In genomic region chr11:4236546-4237067, GRCm38 (mm10) we compare ENCODE assay signal across 12 mouse cellular contexts. TPM values are rescaled to one million over a fixed set of nuclear protein-coding genes. Genes with fewer than 3 reads are reported as not detected.
DNase-seq lines count a peak whose midpoint lies in the region; ATAC-seq and TF ChIP-seq lines count a peak whose summit lies in the region.
"Had no signal": no experiment of that assay in that cellular context is flagged by ENCODE, and none has a peak within 500 bp of the region (broad histone marks: within the 10 kb centered on the region; RNA-seq: fewer than 3 reads in every experiment).

No protein-coding gene starts in this region.

- 0 out of 2 replicates have a peak overlapping the region, but pooled peaks have one; percentile 14 for H3K27ac ChIP-seq in small intestine, adult 2 months (ENCODE audit: insufficient read depth, low read depth, low read length)
- H3K27ac ChIP-seq in intestine, postnatal 0 days (ENCODE audit: low read depth, low read length): no peak overlapping the region
- H3K27ac ChIP-seq: forebrain, embryonic 13.5 days; hindbrain, postnatal 0 days; stomach, postnatal 0 days had no signal

- peak; percentile 12 to 14 for DNase-seq in heart, adult 18-20 months
- no peak for DNase-seq in heart, postnatal 4 days
- DNase-seq in induced T-regulatory cell, adult 2 months (ENCODE audit: low read depth): peak; percentile 77
- no peak for DNase-seq in adrenal gland, postnatal 10 days
- no peak for DNase-seq in T-cell, adult 2 months (ENCODE audit: low spot score)
- DNase-seq: lung, postnatal 10 days had no signal

- ATAC-seq in intestine, postnatal 0 days: no peak
- ATAC-seq: forebrain, embryonic 13.5 days; hindbrain, postnatal 0 days had no signal

- no peaks in the 10 kb centered on the region for H3K9me3 ChIP-seq in E14TG2a.4 (ENCODE audit: low read length)
- no peaks in the 10 kb centered on the region for H3K9me3 ChIP-seq in intestine, postnatal 0 days (ENCODE audit: control insufficient read depth)
- H3K9me3 ChIP-seq: forebrain, embryonic 13.5 days had no signal

- no peaks in the 10 kb centered on the region for H3K36me3 ChIP-seq in E14TG2a.4 (ENCODE audit: insufficient read depth, low read length)
- H3K36me3 ChIP-seq in small intestine, adult 2 months (ENCODE audit: control insufficient read depth, insufficient read depth, low read length): no peaks in the 10 kb centered on the region
- no peaks in the 10 kb centered on the region for H3K36me3 ChIP-seq in intestine, postnatal 0 days (ENCODE audit: control insufficient read depth, insufficient read depth)

- no peak overlapping the region for H3K4me2 ChIP-seq in intestine, postnatal 0 days (replicated peaks; ENCODE audit: low read depth)
- H3K4me2 ChIP-seq: forebrain, embryonic 13.5 days had no signal

- peaks cover 76% of the 10 kb centered on the region for H3K4me1 ChIP-seq in E14TG2a.4 (replicated peaks; ENCODE audit: low read depth, low read length)
- peaks cover 6% of the 10 kb centered on the region for H3K4me1 ChIP-seq in small intestine, adult 2 months (ENCODE audit: control insufficient read depth, insufficient read depth, insufficient read length, low read length)
- H3K4me1 ChIP-seq in intestine, postnatal 0 days (replicated peaks; ENCODE audit: control insufficient read depth, insufficient read depth, low read length): no peaks in the 10 kb centered on the region
- H3K4me1 ChIP-seq: forebrain, embryonic 13.5 days had no signal

- H3K4me3 ChIP-seq in E14TG2a.4 (replicated peaks; ENCODE audit: low read length): peak overlapping the region; percentile 59
- H3K4me3 ChIP-seq in small intestine, adult 2 months (ENCODE audit: low read depth, low read length): peak overlapping the region; percentile 53
- no peak overlapping the region for H3K4me3 ChIP-seq in intestine, postnatal 0 days (ENCODE audit: low read depth, low read length)
- H3K4me3 ChIP-seq: forebrain, embryonic 13.5 days had no signal

- no peak overlapping the region for H3K9ac ChIP-seq in intestine, postnatal 0 days (ENCODE audit: low read depth, low read length)
- H3K9ac ChIP-seq: forebrain, embryonic 13.5 days had no signal

- WGBS in small intestine, adult 2 months: 73% methylated on average over 21 of the region's 21 CpGs
- 84% methylated on average over 21 of the region's 21 CpGs for WGBS in intestine, postnatal 0 days

- no peak for TF ChIP-seq POLR2A in small intestine, adult 2 months (IDR thresholded peaks at IDR 0.05; ENCODE audit: low read depth, low read length)

- H3K27me3 ChIP-seq in E14TG2a.4 (ENCODE audit: insufficient read depth, low read length): peaks cover 36% of the 10 kb centered on the region
- H3K27me3 ChIP-seq in small intestine, adult 2 months (ENCODE audit: control insufficient read depth, insufficient read depth, low read length): no peaks in the 10 kb centered on the region
- no peaks in the 10 kb centered on the region for H3K27me3 ChIP-seq in intestine, postnatal 0 days (replicated peaks; ENCODE audit: control insufficient read depth, insufficient read depth, low read length)
- H3K27me3 ChIP-seq: forebrain, embryonic 13.5 days had no signal

- no peak for TF ChIP-seq CTCF in E14TG2a.4 (conservative IDR thresholded peaks at IDR 0.05; ENCODE audit: low read length)
- TF ChIP-seq CTCF in small intestine, adult 2 months (IDR thresholded peaks at IDR 0.05; ENCODE audit: extremely low read depth, insufficient read length, insufficient replicate concordance, low read depth, low read length): no peak
- TF ChIP-seq CTCF in intestine, postnatal 0 days (IDR thresholded peaks at IDR 0.05; ENCODE audit: low read depth): no peak

RNA-seq across cellular contexts. Expression of gene Osm, which starts 0.4 kb away (rescaled TPM):
- total RNA-seq in heart, adult 18-20 months (2021): under 1 TPM in 1 of 2 experiments, not detected in 1; 0.15 TPM
- total RNA-seq in heart, postnatal 4 days (2021): under 1 TPM in 1 of 2 experiments, not detected in 1; 0.14 TPM
- 0.19 and 0.48 TPM in 2 replicates for polyA plus RNA-seq in small intestine, adult 2 months (2012; rRNA removed)
- 0.08 and 0.20 TPM in 2 replicates for polyA plus RNA-seq in intestine, postnatal 0 days (2015; fragmentation: Nextera tagmentation; extraction: Ambion mirVana)
- under 1 TPM in 1 of 2 experiments, not detected in 1; 0.18 TPM for total RNA-seq in adrenal gland, postnatal 10 days (2021)
- total RNA-seq: hindbrain, postnatal 0 days had no signal
- polyA plus RNA-seq: forebrain, embryonic 13.5 days had no signal

RNA-seq across cellular contexts. Expression of gene Castor1, which starts 18.6 kb away (rescaled TPM):
- 1 to 10 TPM; 5.7 to 5.9 TPM for total RNA-seq in heart, adult 18-20 months (2021)
- total RNA-seq in heart, postnatal 4 days (2021): 1 to 10 TPM; 4.7 to 5.1 TPM
- polyA plus RNA-seq in small intestine, adult 2 months (2012; rRNA removed): 2.6 and 2.7 TPM in 2 replicates
- 10.3 and 14.7 TPM in 2 replicates for polyA plus RNA-seq in intestine, postnatal 0 days (2015; fragmentation: Nextera tagmentation; extraction: Ambion mirVana)
- 1 to 10 TPM; 5.6 to 8.3 TPM for total RNA-seq in adrenal gland, postnatal 10 days (2021)

RNA-seq across cellular contexts. Expression of gene Lif, which starts 20.8 kb away (rescaled TPM):
- under 1 TPM; 0.10 TPM for total RNA-seq in heart, adult 18-20 months (2021)
- 1 to 10 TPM; 1.8 to 2.0 TPM for total RNA-seq in heart, postnatal 4 days (2021)
- 1.5 and 5.6 TPM in 2 replicates for polyA plus RNA-seq in small intestine, adult 2 months (2012; rRNA removed)
- polyA plus RNA-seq in intestine, postnatal 0 days (2015; fragmentation: Nextera tagmentation; extraction: Ambion mirVana): 0.92 and 1.2 TPM in 2 replicates
- total RNA-seq in adrenal gland, postnatal 10 days (2021): under 1 TPM; 0.30 to 0.69 TPM

RNA-seq across cellular contexts. Expression of gene Tbc1d10a, which starts 50.0 kb away (rescaled TPM):
- 10 to 100 TPM; 11.5 to 11.9 TPM for total RNA-seq in heart, adult 18-20 months (2021)
- total RNA-seq in heart, postnatal 4 days (2021): 10 to 100 TPM; 10.9 to 11.8 TPM
- 22.3 and 32.0 TPM in 2 replicates for polyA plus RNA-seq in small intestine, adult 2 months (2012; rRNA removed)
- 37.2 and 40.8 TPM in 2 replicates for polyA plus RNA-seq in intestine, postnatal 0 days (2015; fragmentation: Nextera tagmentation; extraction: Ambion mirVana)
- total RNA-seq in adrenal gland, postnatal 10 days (2021): 10 to 100 TPM; 15.1 to 16.4 TPM

Comparison
In these comparisons a context has a peak if more than half of its experiments do, and no peak if none do; other contexts are left out.
1. DNase-seq: peak in heart, adult 18-20 months (2 of 2) and induced T-regulatory cell, adult 2 months (single experiment); none in heart, postnatal 4 days (single experiment), adrenal gland, postnatal 10 days (single experiment) and T-cell, adult 2 months (single experiment).